Comparison of ENCODE assay signal across 8 mouse cellular contexts in genomic region chr10:128275374-128275773, GRCm38 (mm10). TPM values are rescaled to one million over a fixed set of nuclear protein-coding genes. Genes with fewer than 3 reads are reported as not detected.
"Had no signal": no experiment of that assay in that cellular context is flagged by ENCODE, and none has a peak within 500 bp of the region (broad histone marks: within the 10 kb centered on the region; RNA-seq: fewer than 3 reads in every experiment).

No protein-coding gene starts in this region.

RNA-seq across cellular contexts. Expression of gene Apof, which starts 6.9 kb away (rescaled TPM):
- polyA plus RNA-seq: neural tube, embryonic 13.5 days; neural tube, embryonic 14.5 days; neural tube, embryonic 15.5 days; small intestine, adult 2 months; stomach, embryonic 14.5 days; thymus, postnatal 0 days had no signal

RNA-seq across cellular contexts. Expression of gene Apon, which starts 21.5 kb away (rescaled TPM):
- polyA plus RNA-seq: neural tube, embryonic 14.5 days; neural tube, embryonic 15.5 days; small intestine, adult 2 months; urinary bladder, adult 2 months had no signal

RNA-seq across cellular contexts. Expression of gene Il23a, which starts 23.2 kb away (rescaled TPM):
- polyA plus RNA-seq: small intestine, adult 2 months; spleen, adult 2 months; urinary bladder, adult 2 months had no signal
